Mouse (Mus musculus) layer of hippocampus, postnatal 10 days (tissue): Measurements from ENCODE around the gene Galns. TPM values are rescaled to one million over a fixed set of nuclear protein-coding genes. Genes with fewer than 3 reads are reported as not detected.

Source experiments
- DNase-seq, 2 experiments: peaks; one replicate each; pipeline ENCODE4 v3.0.0; 2021; ENCODE audit warnings: low spot score in 2 of 2
- total RNA-seq, 2 experiments: library from RNA; stranded (reverse); gene quantifications; 2 replicates each; pipeline ENCODE4 v1.2.3; 2021

The Galns gene
- total RNA-seq, 2 experiments from 2014 or later, result 10.6 to 10.7 TPM

- no peak for DNase-seq
These were observed 42.4 kb downstream of the Galns start for GRCm38 (mm10) chr8:122568881-122569309.

- DNase-seq, result no peak
These were observed 43.2 kb downstream of the Galns start for GRCm38 (mm10) chr8:122568109-122568504.

- DNase-seq, result peak; percentile 94 to 96
These were observed 43.7 kb downstream of the Galns start, which contains the start of gene Cdt1 for GRCm38 (mm10) chr8:122567361-122568108. Cdt1 (plus strand) TSS chr8:122568015.

- no peak for DNase-seq
These were observed 44.5 kb downstream of the Galns start for GRCm38 (mm10) chr8:122566766-122567165.

GRCm38 (mm10) chr8:122564363-122565352 is 46.6 kb downstream of the Galns start:
- no peak for DNase-seq

GRCm38 (mm10) chr8:122561199-122561598 is 50.1 kb downstream of the Galns start:
- no peak for DNase-seq

- DNase-seq, result no peak
These were observed 52.5 kb downstream of the Galns start for GRCm38 (mm10) chr8:122558671-122559349.

- DNase-seq, result no peak
These were observed 53.8 kb downstream of the Galns start for GRCm38 (mm10) chr8:122557248-122558038.

GRCm38 (mm10) chr8:122556030-122557009 is 54.9 kb downstream of the Galns start:
- no peak for DNase-seq

GRCm38 (mm10) chr8:122554786-122555185 is 56.5 kb downstream of the Galns start:
- DNase-seq, result peak in 1 of 2 experiments; percentile 67

- peak; percentile 89 for DNase-seq
These were observed 59.8 kb downstream of the Galns start, which contains the start of gene Piezo1 for GRCm38 (mm10) chr8:122551265-122552051. Piezo1 (minus strand) TSS chr8:122551329.

GRCm38 (mm10) chr8:122550995-122551264 is 60.3 kb downstream of the Galns start:
- DNase-seq, result no peak

- peak in 1 of 2 experiments; percentile 42 for DNase-seq
These were observed 60.8 kb downstream of the Galns start for GRCm38 (mm10) chr8:122550234-122550994.

- DNase-seq, result no peak
These were observed 62.3 kb downstream of the Galns start for GRCm38 (mm10) chr8:122548891-122549439.

GRCm38 (mm10) chr8:122548331-122548730 is 62.9 kb downstream of the Galns start:
- no peak for DNase-seq

GRCm38 (mm10) chr8:122547815-122548214 is 63.4 kb downstream of the Galns start:
- no peak for DNase-seq

GRCm38 (mm10) chr8:122546811-122547453 is 64.3 kb downstream of the Galns start:
- peak in 1 of 2 experiments; percentile 16 for DNase-seq
